Mouse (Mus musculus) thymus, adult 2 months (tissue): ENCODE results near the gene Ttc30a2.
"Not testable (repeated sequence)": the region's sequence is repeated elsewhere in the genome, so short reads cannot be mapped to it uniquely, and the experiment has no call there.

Experiments
- CTCF ChIP-seq: fragments of 200-500 bp; IDR thresholded peaks from 2 replicates; pipeline ENCODE4 v1.5.1; 2012; ENCODE audit warnings: mild to moderate bottlenecking, control low read depth, low read length, moderate library complexity, borderline replicate concordance; ENCODE audit not compliant: control insufficient read depth, poor library complexity, insufficient read depth; ENCODE audit errors: extremely low read depth
- POLR2A ChIP-seq: fragments of 200-500 bp; IDR thresholded peaks from 2 replicates; pipeline ENCODE4 v1.6.1; 2012; ENCODE audit warnings: mild to moderate bottlenecking, low read length, control low read depth, moderate library complexity; ENCODE audit not compliant: control insufficient read depth, poor library complexity, insufficient read depth; ENCODE audit errors: extremely low read depth

DNA sequence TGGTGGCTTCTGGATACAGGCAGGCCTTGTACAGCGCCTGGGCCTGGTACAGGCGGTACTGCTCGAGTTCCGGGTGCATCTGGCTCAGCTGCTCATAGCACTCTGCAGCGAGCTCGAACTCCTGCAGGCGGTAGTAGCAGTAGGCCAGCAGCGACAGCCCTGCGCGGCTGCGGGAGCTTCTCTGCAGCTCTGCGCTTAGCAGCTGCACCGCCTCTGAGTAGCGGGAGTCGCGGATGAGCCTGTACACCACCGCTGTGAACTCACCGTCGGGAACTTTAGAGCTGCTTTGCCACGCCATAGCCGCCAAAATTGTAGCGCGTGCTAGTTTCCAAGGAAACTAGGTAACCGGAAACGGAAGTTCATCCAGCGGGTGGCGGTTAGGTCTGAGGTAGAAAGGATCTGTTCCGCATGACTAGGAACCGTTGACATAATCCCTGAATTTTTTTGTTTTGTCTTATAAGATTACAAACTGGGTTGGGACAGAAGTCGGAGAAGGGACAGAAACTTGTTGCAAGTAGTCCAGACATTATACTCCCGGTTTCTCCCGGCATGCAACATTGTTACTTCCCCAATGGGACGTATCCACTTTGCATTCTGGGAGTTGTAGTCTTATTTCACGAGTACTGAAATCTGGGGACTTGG lies 3.6 kb upstream of the Ttc30a2 start, which contains the start of gene Ttc30a1:
- TF ChIP-seq CTCF, POLR2A: not testable (repeated sequence)
